Mouse (Mus musculus): ENCODE results near the gene Kiss1r. TPM values are rescaled to one million over a fixed set of nuclear protein-coding genes. Genes with fewer than 3 reads are reported as not detected.
"Not testable (repeated sequence)": the region's sequence is repeated elsewhere in the genome, so short reads cannot be mapped to it uniquely, and the experiment has no call there.

Kiss1r gene
- polyA plus RNA-seq, 1 experiment from 2014 or later: 1.0 TPM

DNA sequence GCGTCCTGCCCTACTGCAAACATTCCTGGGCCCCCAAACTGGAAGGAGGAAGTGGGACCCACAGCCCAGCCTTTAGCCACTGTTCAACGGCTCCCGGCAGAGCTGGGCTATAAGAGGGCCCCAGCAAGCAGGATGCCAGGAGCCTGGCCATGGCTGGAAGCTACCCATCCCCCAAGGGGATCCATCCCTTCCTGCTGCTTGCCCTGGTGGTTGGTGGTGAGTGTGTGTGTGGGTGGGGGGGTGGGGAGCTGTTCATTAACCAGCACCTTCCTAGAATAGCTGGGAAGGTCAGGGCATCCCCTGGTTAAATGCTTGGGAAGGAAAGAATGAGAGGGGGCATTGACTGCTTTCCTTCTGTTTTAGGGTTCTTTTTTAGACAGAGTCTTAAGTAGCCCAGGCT is 37.2 kb upstream of the Kiss1r start:
- no peaks in the 10 kb centered on the region for H3K9me3 ChIP-seq (ENCODE audit: control insufficient read depth, low read length)
- H3K27ac ChIP-seq (ENCODE audit: low read depth, low read length): no peak overlapping the region
- H3K4me1 ChIP-seq (replicated peaks; ENCODE audit: control insufficient read depth, insufficient read depth, low read length): peaks cover 5% of the 10 kb centered on the region; the same call in 1 of the 2 replicates
- 69% methylated on average over 3 of the region's 3 CpGs for WGBS
- no peak overlapping the region for H3K4me3 ChIP-seq (ENCODE audit: low read depth, low read length)
- no peak overlapping the region for H3K9ac ChIP-seq (ENCODE audit: low read length)
- H3K4me2 ChIP-seq (ENCODE audit: low read depth, low read length, severe bottlenecking): no peak overlapping the region
- ATAC-seq (replicated peaks; ENCODE audit: low FRiP score) (no peak), DNase-seq (ENCODE audit: low spot score) (no peak)
- H3K27me3 ChIP-seq (ENCODE audit: control insufficient read depth, insufficient read depth, low read length): peaks cover 22% of the 10 kb centered on the region
- no peaks in the 10 kb centered on the region for H3K36me3 ChIP-seq (ENCODE audit: control insufficient read depth, insufficient read depth, low read length)

DNA sequence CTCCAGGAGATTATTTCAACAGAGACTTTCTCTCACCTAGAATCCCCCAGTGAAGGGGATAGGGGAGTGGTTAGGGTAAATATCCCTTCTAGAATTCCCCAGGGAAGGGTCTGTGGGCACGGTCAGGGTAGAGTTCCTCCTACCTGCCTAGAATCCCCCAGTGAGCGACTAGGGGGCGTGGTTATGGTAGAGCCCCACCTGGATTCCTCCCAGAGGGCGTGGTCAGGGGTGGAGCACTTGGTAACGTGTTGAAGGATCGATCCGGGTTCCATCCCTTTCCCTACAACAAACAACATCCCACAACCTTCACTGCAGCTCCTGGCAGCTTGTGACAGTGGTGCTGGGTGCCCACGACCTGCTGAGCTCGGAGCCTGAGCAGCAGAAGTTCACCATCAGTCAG is 36.0 kb upstream of the Kiss1r start:
- ATAC-seq (replicated peaks; ENCODE audit: low FRiP score): no peak
- Histone ChIP-seq H3K4me2 (ENCODE audit: low read depth, low read length, severe bottlenecking) (no peak overlapping the region), H3K27me3 (ENCODE audit: control insufficient read depth, insufficient read depth, low read length) (peaks cover 22% of the 10 kb centered on the region), H3K36me3 (ENCODE audit: control insufficient read depth, insufficient read depth, low read length) (no peaks in the 10 kb centered on the region), H3K27ac (ENCODE audit: low read depth, low read length) (no peak overlapping the region), H3K9me3 (ENCODE audit: control insufficient read depth, low read length) (no peaks in the 10 kb centered on the region), H3K9ac (ENCODE audit: low read length) (no peak overlapping the region), H3K4me1 (replicated peaks; ENCODE audit: control insufficient read depth, insufficient read depth, low read length) (peaks cover 4% of the 10 kb centered on the region; the same call in 1 of the 2 replicates), H3K4me3 (ENCODE audit: low read depth, low read length) (no peak overlapping the region)
- WGBS: 16% methylated on average over 9 of the region's 9 CpGs
- no peak for DNase-seq (ENCODE audit: low spot score)

DNA sequence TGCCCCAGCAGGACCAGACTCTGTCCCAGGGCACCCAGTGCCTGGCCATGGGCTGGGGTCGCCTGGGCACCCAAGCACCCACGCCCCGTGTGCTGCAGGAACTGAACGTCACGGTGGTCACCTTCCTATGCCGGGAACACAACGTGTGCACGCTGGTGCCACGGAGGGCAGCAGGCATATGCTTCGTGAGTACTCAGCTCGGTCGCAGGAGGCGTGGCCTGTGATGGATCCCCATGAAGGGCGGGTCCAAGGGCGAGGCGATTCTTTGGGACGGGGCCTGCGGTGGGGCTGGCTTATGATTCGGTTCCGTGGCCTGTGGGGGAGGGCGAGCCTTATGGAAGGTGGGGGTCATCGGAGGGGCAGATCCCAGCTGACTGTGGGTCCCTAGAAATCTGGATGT is 34.8 kb upstream of the Kiss1r start:
- peak overlapping the region; percentile 27; the same call in 1 of the 2 replicates for H3K9ac ChIP-seq (ENCODE audit: low read length)
- 0 out of 2 replicates have a peak overlapping the region, but pooled peaks have one; percentile 20 for H3K4me2 ChIP-seq (ENCODE audit: low read depth, low read length, severe bottlenecking)
- H3K36me3 ChIP-seq (ENCODE audit: control insufficient read depth, insufficient read depth, low read length): no peaks in the 10 kb centered on the region
- H3K4me3 ChIP-seq (ENCODE audit: low read depth, low read length): no peak overlapping the region
- DNase-seq (ENCODE audit: low spot score) (no peak), ATAC-seq (replicated peaks; ENCODE audit: low FRiP score) (no peak)
- no peak overlapping the region for H3K27ac ChIP-seq (ENCODE audit: low read depth, low read length)
- peaks cover 22% of the 10 kb centered on the region for H3K27me3 ChIP-seq (ENCODE audit: control insufficient read depth, insufficient read depth, low read length)
- H3K9me3 ChIP-seq (ENCODE audit: control insufficient read depth, low read length): no peaks in the 10 kb centered on the region
- WGBS: 6% methylated on average over 22 of the region's 22 CpGs
- peaks cover 4% of the 10 kb centered on the region; the same call in 1 of the 2 replicates for H3K4me1 ChIP-seq (replicated peaks; ENCODE audit: control insufficient read depth, insufficient read depth, low read length)

DNA sequence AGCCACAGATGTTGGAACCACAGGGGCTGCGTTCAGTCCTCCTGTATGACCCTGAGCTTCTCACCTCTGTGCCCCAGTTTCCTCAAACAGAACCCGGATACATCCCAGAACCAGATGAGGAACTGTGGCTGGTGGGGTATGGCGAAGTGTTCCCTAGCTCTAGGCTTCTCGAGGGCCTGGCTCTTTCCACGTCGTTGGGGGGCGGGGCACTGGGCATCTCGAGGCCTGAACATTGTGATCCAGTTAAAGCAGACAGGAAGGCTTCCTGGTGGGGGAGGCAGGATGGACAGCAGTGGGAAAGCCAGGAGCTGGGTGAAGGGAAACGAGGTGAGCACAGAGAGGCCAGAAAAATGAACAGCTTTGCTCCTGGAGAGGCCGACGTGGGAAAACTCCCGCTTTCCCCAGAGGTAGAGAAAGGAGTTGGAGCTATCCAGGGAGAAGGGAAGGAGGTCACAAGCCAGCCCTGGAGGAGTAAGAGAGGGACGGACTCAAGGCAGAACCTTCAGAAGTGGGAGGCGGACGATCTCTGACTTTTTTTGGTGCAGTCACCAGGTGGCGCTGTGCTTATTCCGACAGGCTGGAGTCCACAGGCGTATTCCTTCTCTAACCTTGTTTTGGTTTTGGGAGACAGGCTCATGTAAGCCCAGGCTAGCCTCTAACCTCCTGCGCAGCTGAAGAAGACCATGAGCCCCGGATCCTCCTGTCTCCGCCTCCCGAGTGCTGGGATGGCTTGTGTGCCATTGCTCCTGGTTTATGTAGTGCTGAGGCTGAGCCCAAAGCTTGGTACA is 33.3 kb upstream of the Kiss1r start:
- H3K4me1 ChIP-seq (replicated peaks; ENCODE audit: control insufficient read depth, insufficient read depth, low read length): peaks cover 4% of the 10 kb centered on the region; the same call in 1 of the 2 replicates
- peak; percentile 89 for DNase-seq (ENCODE audit: low spot score)
- no peak overlapping the region for H3K4me2 ChIP-seq (ENCODE audit: low read depth, low read length, severe bottlenecking)
- 17% methylated on average over 22 of the region's 22 CpGs for WGBS
- no peaks in the 10 kb centered on the region for H3K36me3 ChIP-seq (ENCODE audit: control insufficient read depth, insufficient read depth, low read length)
- no peak overlapping the region for H3K9ac ChIP-seq (ENCODE audit: low read length)
- no peaks in the 10 kb centered on the region for H3K9me3 ChIP-seq (ENCODE audit: control insufficient read depth, low read length)
- peaks cover 22% of the 10 kb centered on the region for H3K27me3 ChIP-seq (ENCODE audit: control insufficient read depth, insufficient read depth, low read length)
- H3K27ac ChIP-seq (ENCODE audit: low read depth, low read length): no peak overlapping the region
- H3K4me3 ChIP-seq (ENCODE audit: low read depth, low read length): no peak overlapping the region
- ATAC-seq (replicated peaks; ENCODE audit: low FRiP score): peak; percentile 57; the same call in 1 of the 2 replicates

DNA sequence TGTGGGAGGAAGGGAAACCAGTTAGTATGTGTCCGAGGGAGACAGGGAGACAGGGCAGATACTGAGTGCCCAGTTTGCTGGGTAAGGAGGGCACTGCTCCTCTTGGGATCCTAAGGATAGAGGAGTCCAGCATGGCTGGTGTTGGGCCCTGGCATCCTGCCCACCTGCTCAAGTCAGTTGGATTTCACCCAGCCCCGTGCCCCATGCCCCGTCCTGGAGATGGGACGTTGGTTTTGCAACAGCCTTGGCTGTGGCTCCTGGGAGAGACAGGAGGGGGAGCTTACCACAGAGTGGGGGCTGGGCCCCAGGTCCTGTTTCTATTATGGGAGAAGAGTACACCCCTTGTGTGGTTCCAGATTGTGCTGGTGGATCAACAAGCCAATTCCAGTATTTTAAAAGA is 32.3 kb upstream of the Kiss1r start:
- Histone ChIP-seq H3K4me2 (ENCODE audit: low read depth, low read length, severe bottlenecking) (no peak overlapping the region), H3K36me3 (ENCODE audit: control insufficient read depth, insufficient read depth, low read length) (no peaks in the 10 kb centered on the region), H3K27ac (ENCODE audit: low read depth, low read length) (no peak overlapping the region), H3K9ac (ENCODE audit: low read length) (no peak overlapping the region), H3K4me3 (ENCODE audit: low read depth, low read length) (no peak overlapping the region), H3K9me3 (ENCODE audit: control insufficient read depth, low read length) (no peaks in the 10 kb centered on the region), H3K27me3 (ENCODE audit: control insufficient read depth, insufficient read depth, low read length) (peaks cover 22% of the 10 kb centered on the region), H3K4me1 (replicated peaks; ENCODE audit: control insufficient read depth, insufficient read depth, low read length) (peaks cover 4% of the 10 kb centered on the region; the same call in 1 of the 2 replicates)
- ATAC-seq (replicated peaks; ENCODE audit: low FRiP score) (no peak), DNase-seq (ENCODE audit: low spot score) (no peak)
- WGBS: 82% methylated on average over 4 of the region's 4 CpGs

DNA sequence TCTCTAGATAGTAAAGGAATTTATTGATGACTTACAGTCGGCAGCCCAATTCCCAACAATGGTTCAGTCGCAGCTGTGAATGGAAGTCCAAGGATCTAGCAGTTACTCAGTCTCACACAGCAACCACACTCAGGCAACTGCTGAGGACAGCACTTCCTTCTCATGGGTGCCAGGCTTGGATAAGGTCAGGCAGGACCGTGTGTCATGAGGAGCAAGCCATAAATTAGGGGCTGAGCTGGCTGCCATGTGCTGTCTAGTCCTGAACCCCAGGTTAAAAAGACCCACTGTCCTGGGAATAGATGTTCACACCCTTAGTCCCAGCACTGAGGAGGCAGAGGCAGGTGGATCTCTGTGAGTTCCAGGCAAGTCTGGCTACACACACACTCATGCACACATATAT is 31.8 kb upstream of the Kiss1r start:
- 77% methylated on average over 2 of the region's 3 CpGs for WGBS
- not testable (repeated sequence) for H3K4me2 ChIP-seq (ENCODE audit: low read depth, low read length, severe bottlenecking); H3K27ac ChIP-seq (ENCODE audit: low read depth, low read length); H3K9ac ChIP-seq (ENCODE audit: low read length); H3K9me3 ChIP-seq (ENCODE audit: control insufficient read depth, low read length); H3K36me3 ChIP-seq (ENCODE audit: control insufficient read depth, insufficient read depth, low read length); H3K4me1 ChIP-seq (replicated peaks; ENCODE audit: control insufficient read depth, insufficient read depth, low read length); ATAC-seq (replicated peaks; ENCODE audit: low FRiP score); H3K4me3 ChIP-seq (ENCODE audit: low read depth, low read length); DNase-seq (ENCODE audit: low spot score)
- peaks cover 22% of the 10 kb centered on the region for H3K27me3 ChIP-seq (ENCODE audit: control insufficient read depth, insufficient read depth, low read length)

DNA sequence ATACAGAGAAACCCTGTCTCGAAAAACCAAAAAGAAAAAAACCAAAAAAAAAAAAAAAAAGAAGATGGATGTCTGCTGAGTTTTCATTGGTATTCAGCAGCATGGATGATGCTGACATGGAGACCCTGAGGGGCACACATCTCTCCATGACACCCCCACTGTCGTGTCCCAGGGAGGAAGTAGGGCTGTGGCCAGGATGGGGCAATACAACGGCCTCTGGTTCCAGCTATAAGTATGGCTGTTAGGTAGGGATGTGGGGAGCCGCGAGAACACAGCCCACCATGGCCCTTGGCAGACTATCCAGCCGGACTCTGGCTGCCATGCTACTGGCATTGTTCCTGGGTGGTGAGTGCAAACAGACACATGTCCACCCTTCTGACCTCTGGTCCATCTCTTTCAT is 30.7 kb upstream of the Kiss1r start, which contains the start of gene Elane:
TSS of gene Elane (plus strand) at position 194 of the 400 bp plus-strand sequence.
- 87% methylated on average over 6 of the region's 6 CpGs for WGBS
- Histone ChIP-seq H3K36me3 (ENCODE audit: control insufficient read depth, insufficient read depth, low read length) (no peaks in the 10 kb centered on the region), H3K9me3 (ENCODE audit: control insufficient read depth, low read length) (no peaks in the 10 kb centered on the region), H3K4me3 (ENCODE audit: low read depth, low read length) (no peak within 1 kb of the TSS), H3K27me3 (ENCODE audit: control insufficient read depth, insufficient read depth, low read length) (peaks cover 22% of the 10 kb centered on the region), H3K9ac (ENCODE audit: low read length) (no peak within 1 kb of the TSS), H3K4me2 (ENCODE audit: low read depth, low read length, severe bottlenecking) (no peak within 1 kb of the TSS), H3K27ac (ENCODE audit: low read depth, low read length) (no peak within 1 kb of the TSS), H3K4me1 (replicated peaks; ENCODE audit: control insufficient read depth, insufficient read depth, low read length) (peaks cover 4% of the 10 kb centered on the region; the same call in 1 of the 2 replicates)
- no peak for DNase-seq (ENCODE audit: low spot score)
- ATAC-seq (replicated peaks; ENCODE audit: low FRiP score): no peak

DNA sequence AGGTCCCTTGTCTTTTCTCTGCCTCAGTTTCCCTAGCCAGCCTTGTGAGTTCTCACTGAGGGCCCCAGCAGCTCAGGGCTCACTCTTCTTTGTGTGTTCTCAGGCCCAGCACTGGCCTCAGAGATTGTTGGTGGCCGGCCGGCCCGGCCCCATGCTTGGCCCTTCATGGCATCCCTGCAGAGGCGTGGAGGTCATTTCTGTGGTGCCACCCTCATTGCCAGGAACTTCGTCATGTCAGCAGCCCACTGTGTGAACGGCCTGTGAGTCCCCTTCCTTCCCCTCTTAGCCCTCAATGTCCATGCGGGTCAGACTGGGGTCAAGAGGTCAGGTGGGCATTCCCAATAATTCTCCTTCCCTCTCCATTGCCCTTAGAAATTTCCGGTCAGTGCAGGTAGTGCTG is 30.2 kb upstream of the Kiss1r start:
- H3K9me3 ChIP-seq (ENCODE audit: control insufficient read depth, low read length): no peaks in the 10 kb centered on the region
- no peaks in the 10 kb centered on the region for H3K36me3 ChIP-seq (ENCODE audit: control insufficient read depth, insufficient read depth, low read length)
- ATAC-seq (replicated peaks; ENCODE audit: low FRiP score) (no peak), DNase-seq (ENCODE audit: low spot score) (no peak)
- no peak overlapping the region for H3K9ac ChIP-seq (ENCODE audit: low read length)
- H3K27ac ChIP-seq (ENCODE audit: low read depth, low read length): no peak overlapping the region
- no peak overlapping the region for H3K4me3 ChIP-seq (ENCODE audit: low read depth, low read length)
- H3K27me3 ChIP-seq (ENCODE audit: control insufficient read depth, insufficient read depth, low read length): peaks cover 22% of the 10 kb centered on the region
- peaks cover 4% of the 10 kb centered on the region; the same call in 1 of the 2 replicates for H3K4me1 ChIP-seq (replicated peaks; ENCODE audit: control insufficient read depth, insufficient read depth, low read length)
- 83% methylated on average over 8 of the region's 8 CpGs for WGBS
- no peak overlapping the region for H3K4me2 ChIP-seq (ENCODE audit: low read depth, low read length, severe bottlenecking)

DNA sequence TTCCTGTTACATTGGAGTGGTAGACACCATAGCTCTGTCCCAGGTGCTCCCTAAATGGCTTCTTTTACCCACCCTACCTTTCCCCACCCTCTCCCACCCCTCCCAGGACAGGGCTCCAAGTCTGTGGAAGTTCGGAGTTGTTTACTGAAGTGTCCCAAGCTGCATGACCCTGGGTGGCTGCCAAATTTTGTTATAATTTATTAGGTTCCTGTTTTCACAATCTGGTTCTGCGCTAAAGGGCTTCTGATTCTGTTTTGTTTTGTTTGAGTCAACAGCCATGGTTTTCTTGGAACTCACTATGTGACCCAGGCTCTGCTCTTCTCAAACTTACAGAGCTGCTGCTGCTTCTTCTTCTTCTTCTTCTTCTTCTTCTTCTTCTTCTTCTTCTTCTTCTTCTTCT is 27.4 kb upstream of the Kiss1r start:
- Histone ChIP-seq H3K27ac (ENCODE audit: low read depth, low read length) (no peak overlapping the region), H3K4me3 (ENCODE audit: low read depth, low read length) (no peak overlapping the region), H3K9ac (ENCODE audit: low read length) (no peak overlapping the region), H3K4me1 (replicated peaks; ENCODE audit: control insufficient read depth, insufficient read depth, low read length) (no peaks in the 10 kb centered on the region), H3K27me3 (ENCODE audit: control insufficient read depth, insufficient read depth, low read length) (0 out of 2 replicates have a peak, but pooled peaks cover 1% of the 10 kb centered on the region), H3K4me2 (ENCODE audit: low read depth, low read length, severe bottlenecking) (no peak overlapping the region), H3K9me3 (ENCODE audit: control insufficient read depth, low read length) (no peaks in the 10 kb centered on the region), H3K36me3 (ENCODE audit: control insufficient read depth, insufficient read depth, low read length) (no peaks in the 10 kb centered on the region)
- no peak for DNase-seq (ENCODE audit: low spot score)
- 86% methylated on average over 2 of the region's 2 CpGs for WGBS
- no peak for ATAC-seq (replicated peaks; ENCODE audit: low FRiP score)
